Mouse (Mus musculus) forebrain, postnatal 0 days (tissue): Measurements from ENCODE around the gene Bglap. TPM values are rescaled to one million over a fixed set of nuclear protein-coding genes. Genes with fewer than 3 reads are reported as not detected.
"Not testable (repeated sequence)": the region's sequence is repeated elsewhere in the genome, so short reads cannot be mapped to it uniquely, and the experiment has no call there.

Source experiments
- ATAC-seq: fragments of 200-750 bp; cut with Nextera tagmentation; 2 replicates; pipeline ENCODE4 v1.8.0; 2017; ENCODE audit warnings: mild to moderate bottlenecking, moderate library complexity
- DNase-seq: peaks from one replicate; pipeline ENCODE4 v3.0.0-alpha.2; 2015
- H3K27ac ChIP-seq: fragments of 300-500 bp; sonication (generic); 2 replicates; pipeline ENCODE4 v1.5.1; 2014; ENCODE audit warnings: low read depth, mild to moderate bottlenecking, antibody characterized with exemption, low read length, moderate library complexity, mixed read lengths
- H3K27me3 ChIP-seq: fragments of 300-500 bp; sonication (generic); 2 replicates; pipeline ENCODE4 v1.6.1; 2014; ENCODE audit warnings: mild to moderate bottlenecking, low read length, mixed read lengths; ENCODE audit not compliant: insufficient read depth
- H3K36me3 ChIP-seq: fragments of 300-500 bp; sonication (generic); 2 replicates; pipeline ENCODE4 v1.6.1; 2014; ENCODE audit warnings: mild to moderate bottlenecking, moderate library complexity; ENCODE audit not compliant: insufficient read depth
- H3K4me1 ChIP-seq: fragments of 300-500 bp; sonication (generic); 2 replicates; pipeline ENCODE4 v1.6.1; 2014; ENCODE audit warnings: antibody characterized with exemption; ENCODE audit not compliant: insufficient read depth
- H3K4me2 ChIP-seq: fragments of 300-500 bp; sonication (generic); 2 replicates; pipeline ENCODE4 v1.6.1; 2014; ENCODE audit warnings: low read depth, mild to moderate bottlenecking, moderate library complexity
- H3K4me3 ChIP-seq: fragments of 300-500 bp; sonication (generic); 2 replicates; pipeline ENCODE4 v1.5.1; 2014; ENCODE audit warnings: low read depth, low read length, mixed read lengths
- H3K9ac ChIP-seq: fragments of 300-500 bp; sonication (generic); 2 replicates; pipeline ENCODE4 v1.6.1; 2014; ENCODE audit warnings: mild to moderate bottlenecking
- H3K9me3 ChIP-seq: fragments of 300-500 bp; sonication (generic); 2 replicates; pipeline ENCODE4 v1.6.1; 2016; ENCODE audit warnings: low read length
- CTCF ChIP-seq: sonication (generic); IDR thresholded peaks from 2 replicates; pipeline ENCODE4 v1.5.1; 2016; ENCODE audit warnings: antibody characterized with exemption, control low read depth, low read depth
- whole genome bisulfite sequencing: fragments of 180-500 bp; shearing (Covaris S2); extraction: QIAGEN DNeasy Blood & Tissue Kit; methylation state at CpG from one replicate; pipeline ENCODE4 v1.1.7; 2014; 5-methylcytosine and 5-hydroxymethylcytosine counted together
- polyA plus RNA-seq: library from polyadenylated mRNA; unstranded; fragments of >200 nt; fragmentation: Nextera tagmentation; extraction: Ambion mirVana; gene quantifications from 2 replicates; pipeline ENCODE4 v1.2.1, GENCODE M21; 2015
- total RNA-seq: library from RNA; depleted of rRNA; stranded (reverse); fragments of >200 nt; gene quantifications from 2 replicates; pipeline ENCODE4 v1.2.3, GENCODE M21; 2014; rRNA removed

The Bglap gene
- 0.76 TPM in 1 of 2 replicates, not detected in the other for total RNA-seq
- not detected in 2 replicates for polyA plus RNA-seq

DNA sequence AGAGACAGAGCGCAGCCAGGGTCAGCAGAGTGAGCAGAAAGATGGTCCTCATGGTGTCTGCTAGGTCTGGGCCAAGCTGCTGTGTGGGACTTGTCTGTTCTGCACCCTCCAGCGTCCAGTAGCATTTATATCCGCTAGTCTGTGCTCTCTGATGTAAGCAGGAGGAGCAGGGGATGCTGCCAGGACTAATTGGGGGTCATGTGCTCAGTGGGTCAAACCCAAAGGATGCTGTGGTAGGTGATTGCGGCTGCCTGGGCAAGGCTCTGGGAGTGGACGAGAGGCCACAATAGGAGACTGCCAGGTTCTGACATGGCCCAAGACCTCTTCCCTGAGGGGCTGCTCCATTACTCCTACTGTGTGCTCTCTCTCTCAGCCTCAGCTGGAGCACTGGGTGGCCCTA lies at the start of gene Bglap:
Gene Bglap, minus strand, starts transcription at position 101 of the 400 bp plus-strand sequence.
- no peak within 1 kb of the TSS for H3K4me2 ChIP-seq
- no peaks in the 10 kb centered on the region for H3K27me3 ChIP-seq
- no peak for TF ChIP-seq CTCF
- H3K4me1 ChIP-seq: no peaks in the 10 kb centered on the region
- no peak for ATAC-seq
- no peak within 1 kb of the TSS for H3K27ac ChIP-seq
- no peaks in the 10 kb centered on the region for H3K9me3 ChIP-seq
- no peaks in the 10 kb centered on the region for H3K36me3 ChIP-seq
- DNase-seq: no peak
- H3K9ac ChIP-seq: no peak within 1 kb of the TSS
- H3K4me3 ChIP-seq: no peak within 1 kb of the TSS
- 79% methylated on average over 5 of the region's 5 CpGs for WGBS

DNA sequence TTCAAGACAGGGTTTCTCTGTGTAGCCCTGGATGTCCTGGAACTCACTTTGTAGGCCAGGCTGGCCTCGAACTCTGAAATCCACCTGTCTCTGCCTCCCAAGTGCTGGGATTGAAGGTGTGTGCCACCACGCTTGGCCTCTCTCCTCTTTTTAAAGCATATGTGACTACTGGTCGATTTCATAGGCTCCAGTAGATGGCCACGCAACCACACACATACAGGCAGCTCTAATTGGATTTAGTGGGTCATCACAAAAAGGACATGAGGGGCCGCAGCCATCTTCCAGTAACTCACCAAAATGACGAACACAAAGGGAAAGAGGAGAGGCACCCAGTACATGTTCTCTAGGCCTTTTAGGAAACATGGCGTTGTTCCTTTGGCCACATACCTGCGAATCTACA lies 44.4 kb upstream of the Bglap start:
- H3K27me3 ChIP-seq, H3K36me3 ChIP-seq, ATAC-seq, H3K27ac ChIP-seq, H3K4me3 ChIP-seq, H3K4me2 ChIP-seq, H3K4me1 ChIP-seq, H3K9ac ChIP-seq, H3K9me3 ChIP-seq, DNase-seq: not testable (repeated sequence)
- 68% methylated on average over 8 of the region's 8 CpGs for WGBS
- peak; percentile 30; the same call in 1 of the 2 replicates for TF ChIP-seq CTCF

DNA sequence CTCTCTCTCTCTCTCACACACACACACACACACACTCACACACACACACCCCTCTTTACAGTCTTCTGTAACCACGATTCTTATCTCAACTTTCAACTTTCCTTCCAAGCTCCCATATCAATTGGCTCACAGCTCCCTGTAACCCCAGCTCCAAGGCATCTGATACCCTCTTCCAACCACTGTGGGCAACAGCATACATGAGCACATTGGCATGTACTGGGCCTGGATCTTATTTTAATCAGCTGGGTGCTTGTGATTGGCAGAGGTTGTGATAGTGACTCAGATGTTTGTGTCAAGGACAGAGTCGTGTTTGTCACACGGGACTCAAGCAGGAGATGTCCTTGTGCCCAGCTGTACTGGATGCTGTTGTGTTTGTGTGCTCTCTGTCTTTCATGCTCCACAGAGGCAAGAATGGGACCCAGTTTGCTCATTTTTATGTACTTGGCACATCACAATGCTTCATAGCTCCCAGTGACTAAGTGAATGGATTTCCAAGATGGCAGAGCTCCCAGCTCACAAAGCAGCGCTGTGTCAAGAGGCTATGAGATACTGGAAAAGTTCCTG lies 43.2 kb upstream of the Bglap start:
- H3K4me2 ChIP-seq: no peak overlapping the region
- H3K9me3 ChIP-seq: no peaks in the 10 kb centered on the region
- H3K9ac ChIP-seq: no peak overlapping the region
- no peak overlapping the region for H3K4me3 ChIP-seq
- no peak for TF ChIP-seq CTCF
- DNase-seq (no peak), ATAC-seq (no peak)
- H3K27me3 ChIP-seq: no peaks in the 10 kb centered on the region
- 88% methylated on average over 4 of the region's 4 CpGs for WGBS
- no peak overlapping the region for H3K27ac ChIP-seq
- H3K36me3 ChIP-seq: no peaks in the 10 kb centered on the region
- peaks cover 13% of the 10 kb centered on the region for H3K4me1 ChIP-seq

DNA sequence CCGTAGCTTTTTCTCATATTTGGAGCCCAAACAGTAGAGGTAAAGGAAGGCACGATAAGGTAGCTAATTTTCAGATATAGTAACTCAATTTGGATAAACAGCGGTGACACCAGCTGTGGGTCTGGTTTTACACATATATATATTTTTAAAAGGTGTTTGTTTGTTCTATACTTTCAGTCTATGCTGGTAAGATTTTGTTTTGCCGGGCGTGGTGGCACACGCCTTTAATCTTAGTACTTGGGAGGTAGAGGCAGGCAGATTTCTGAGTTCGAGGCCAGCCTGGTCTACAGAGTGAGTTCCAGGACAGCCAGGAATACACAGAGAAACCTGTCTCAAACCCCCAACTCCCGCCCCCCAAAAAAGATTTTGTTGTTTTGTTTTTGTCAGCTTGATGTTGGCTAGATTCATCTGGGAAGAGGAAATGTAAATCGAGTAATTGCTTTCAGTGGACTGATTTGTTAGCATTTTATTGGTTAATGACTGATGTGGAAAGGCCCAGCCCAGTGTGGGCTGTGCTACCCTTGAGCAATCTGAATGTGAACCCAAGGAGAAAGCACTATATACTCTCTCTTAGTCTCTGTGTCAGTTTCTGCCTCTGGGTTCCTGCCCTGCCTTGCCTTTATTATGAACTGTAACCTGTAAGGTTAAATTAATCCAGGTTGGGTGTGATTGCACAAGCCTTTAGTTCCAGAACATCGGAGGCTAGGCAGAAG lies 41.6 kb upstream of the Bglap start:
- Histone ChIP-seq H3K9me3 (no peaks in the 10 kb centered on the region), H3K27me3 (no peaks in the 10 kb centered on the region), H3K4me3 (no peak overlapping the region), H3K36me3 (0 out of 2 replicates have a peak, but pooled peaks cover 5% of the 10 kb centered on the region), H3K9ac (no peak overlapping the region), H3K27ac (no peak overlapping the region), H3K4me1 (peaks cover 15% of the 10 kb centered on the region), H3K4me2 (peak overlapping the region; percentile 75)
- 88% methylated on average over 10 of the region's 10 CpGs for WGBS
- no peak for DNase-seq
- no peak for TF ChIP-seq CTCF
- ATAC-seq: no peak

DNA sequence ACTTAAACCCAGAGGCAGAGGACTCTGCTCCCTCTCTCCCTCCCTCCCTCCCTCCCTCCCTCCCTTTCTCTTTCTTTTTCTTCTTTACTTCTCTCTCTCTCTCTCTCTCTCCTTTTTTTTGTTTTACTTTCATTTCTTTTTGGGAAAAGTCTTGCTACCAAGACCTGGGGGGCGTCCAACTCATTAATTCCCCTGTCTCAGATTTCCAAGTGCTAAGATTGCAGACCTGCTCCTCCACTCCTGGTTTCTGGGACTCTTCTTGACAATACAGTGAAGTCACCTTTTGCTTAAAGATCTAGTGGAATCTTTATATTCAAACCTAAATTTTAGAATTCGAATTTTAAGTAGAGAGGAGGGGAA lies 41.0 kb upstream of the Bglap start:
- no peak for DNase-seq
- no peak for ATAC-seq
- peaks cover 11% of the 10 kb centered on the region for H3K36me3 ChIP-seq
- no peak for TF ChIP-seq CTCF
- peak overlapping the region; percentile 67; the same call in 1 of the 2 replicates for H3K4me3 ChIP-seq
- peak overlapping the region; percentile 75 for H3K4me2 ChIP-seq
- H3K9me3 ChIP-seq: no peaks in the 10 kb centered on the region
- WGBS: 3% methylated on average over 2 of the region's 2 CpGs
- no peaks in the 10 kb centered on the region for H3K27me3 ChIP-seq
- H3K27ac ChIP-seq: no peak overlapping the region
- H3K9ac ChIP-seq: no peak overlapping the region
- peaks cover 15% of the 10 kb centered on the region for H3K4me1 ChIP-seq

DNA sequence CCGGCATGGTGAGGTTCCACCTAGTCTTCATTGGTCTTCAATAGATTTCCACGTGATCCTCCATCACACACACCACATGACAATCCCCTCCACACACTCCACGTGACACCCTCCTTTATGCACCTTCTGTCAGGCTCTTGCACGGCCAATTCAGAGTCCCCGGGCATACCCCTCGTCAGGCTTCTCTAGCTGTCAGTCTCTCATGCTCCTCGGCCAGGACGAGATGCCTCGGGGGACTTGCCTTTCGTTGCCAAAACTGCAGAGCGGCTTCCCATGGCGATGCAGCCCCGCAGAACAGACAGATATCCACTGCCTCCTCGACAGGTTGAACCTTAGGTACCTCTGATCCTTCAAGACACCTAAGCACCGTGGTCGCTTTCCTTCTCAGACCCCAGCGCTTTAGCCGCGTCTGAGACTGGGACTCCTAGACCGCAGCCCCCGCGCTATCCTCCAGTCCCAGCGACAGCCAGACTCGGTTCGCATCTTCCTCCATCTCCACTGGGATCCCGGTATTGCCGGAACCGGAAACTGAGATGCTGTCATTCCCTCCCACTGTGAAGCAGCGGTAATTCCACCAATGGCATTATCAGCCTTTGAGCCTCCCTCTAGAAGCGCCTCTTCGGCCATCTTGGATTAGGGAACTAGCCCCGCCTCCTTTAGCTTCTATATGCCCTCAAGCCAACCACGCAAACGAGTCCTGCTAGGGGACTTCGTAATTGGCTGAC lies 40.5 kb upstream of the Bglap start, which contains the start of gene Slc25a44:
Gene Slc25a44, minus strand, starts transcription at position 535 of the 725 bp plus-strand sequence.
- ATAC-seq (peak; percentile 98), DNase-seq (peak; percentile 97)
- TF ChIP-seq CTCF: no peak
- H3K9me3 ChIP-seq: no peaks in the 10 kb centered on the region
- no peaks in the 10 kb centered on the region for H3K27me3 ChIP-seq
- H3K4me2 ChIP-seq: peak within 1 kb of the TSS; percentile 75
- peak within 1 kb of the TSS; percentile 84 for H3K27ac ChIP-seq
- H3K9ac ChIP-seq: peak within 1 kb of the TSS; percentile 59
- H3K4me1 ChIP-seq: peaks cover 15% of the 10 kb centered on the region
- under 1% methylated on average over 35 of the region's 35 CpGs for WGBS
- peak within 1 kb of the TSS; percentile 67 for H3K4me3 ChIP-seq
- peaks cover 16% of the 10 kb centered on the region for H3K36me3 ChIP-seq
